Mouse (Mus musculus): ENCODE measurements around the gene Midn.
"Not testable (repeated sequence)": the region's sequence is repeated elsewhere in the genome, so short reads cannot be mapped to it uniquely, and the experiment has no call there.

Midn gene

DNA sequence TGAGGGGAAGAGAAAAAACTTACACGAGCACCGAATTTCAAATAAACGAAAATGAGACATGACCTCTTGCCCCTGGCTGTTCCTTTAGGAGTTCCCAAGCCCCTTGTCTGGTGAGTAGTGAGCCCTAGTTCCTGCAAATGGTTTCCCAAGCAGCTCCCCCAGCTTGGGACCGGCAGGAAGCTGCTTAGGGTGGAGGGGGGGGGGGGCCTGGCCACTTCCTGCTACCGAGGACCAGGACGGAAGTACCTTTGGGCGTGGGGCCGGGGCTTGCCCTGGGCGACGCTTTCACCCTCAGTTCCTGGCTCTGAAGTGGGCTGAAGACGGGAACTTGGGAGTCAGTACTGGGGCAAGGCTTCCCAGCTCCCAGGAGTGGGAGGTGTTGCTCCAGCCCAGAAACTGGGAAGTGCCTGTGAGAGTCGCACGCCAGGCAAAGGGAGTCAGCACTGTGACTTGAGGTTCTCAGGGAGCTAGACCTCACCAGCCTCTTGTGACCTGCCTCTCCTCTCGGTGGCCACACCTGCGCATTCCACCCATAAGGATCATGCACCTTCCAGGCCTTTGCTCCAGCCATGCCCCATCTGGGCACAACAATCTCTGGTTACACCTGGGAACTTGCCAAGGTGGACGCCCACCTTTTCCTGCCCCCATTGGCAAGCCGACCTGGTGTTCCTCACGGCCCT lies 10.4 kb downstream of the Midn start:
- DNase-seq (ENCODE audit: low read depth), result no peak

DNA sequence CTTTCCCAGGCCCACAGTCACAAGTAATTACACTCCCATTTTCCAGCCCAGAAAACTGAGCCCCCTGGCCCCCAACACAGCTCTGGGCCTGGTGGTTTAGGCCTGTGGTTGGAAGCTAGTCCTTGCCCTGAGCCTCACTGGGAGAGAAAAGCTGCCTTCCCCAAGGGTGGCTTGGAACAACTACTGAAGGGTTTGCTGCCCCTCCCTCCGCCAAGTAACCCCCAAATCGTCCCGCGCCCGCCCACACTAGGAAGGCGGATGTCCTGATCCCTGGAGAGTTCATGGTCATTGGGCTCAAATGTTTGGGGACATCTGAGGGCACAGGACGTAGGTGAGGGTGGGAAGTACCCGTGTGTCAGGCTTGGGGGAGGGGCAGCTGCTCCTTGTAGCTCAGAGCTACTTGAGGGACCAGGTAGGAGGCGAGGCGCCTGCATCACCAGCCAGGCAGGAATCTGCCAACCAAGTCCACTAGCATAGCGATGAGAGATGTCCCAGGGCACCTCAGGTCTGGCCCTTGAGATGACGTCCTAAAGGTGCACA lies 11.0 kb downstream of the Midn start:
- DNase-seq (ENCODE audit: low read depth), result no peak

DNA sequence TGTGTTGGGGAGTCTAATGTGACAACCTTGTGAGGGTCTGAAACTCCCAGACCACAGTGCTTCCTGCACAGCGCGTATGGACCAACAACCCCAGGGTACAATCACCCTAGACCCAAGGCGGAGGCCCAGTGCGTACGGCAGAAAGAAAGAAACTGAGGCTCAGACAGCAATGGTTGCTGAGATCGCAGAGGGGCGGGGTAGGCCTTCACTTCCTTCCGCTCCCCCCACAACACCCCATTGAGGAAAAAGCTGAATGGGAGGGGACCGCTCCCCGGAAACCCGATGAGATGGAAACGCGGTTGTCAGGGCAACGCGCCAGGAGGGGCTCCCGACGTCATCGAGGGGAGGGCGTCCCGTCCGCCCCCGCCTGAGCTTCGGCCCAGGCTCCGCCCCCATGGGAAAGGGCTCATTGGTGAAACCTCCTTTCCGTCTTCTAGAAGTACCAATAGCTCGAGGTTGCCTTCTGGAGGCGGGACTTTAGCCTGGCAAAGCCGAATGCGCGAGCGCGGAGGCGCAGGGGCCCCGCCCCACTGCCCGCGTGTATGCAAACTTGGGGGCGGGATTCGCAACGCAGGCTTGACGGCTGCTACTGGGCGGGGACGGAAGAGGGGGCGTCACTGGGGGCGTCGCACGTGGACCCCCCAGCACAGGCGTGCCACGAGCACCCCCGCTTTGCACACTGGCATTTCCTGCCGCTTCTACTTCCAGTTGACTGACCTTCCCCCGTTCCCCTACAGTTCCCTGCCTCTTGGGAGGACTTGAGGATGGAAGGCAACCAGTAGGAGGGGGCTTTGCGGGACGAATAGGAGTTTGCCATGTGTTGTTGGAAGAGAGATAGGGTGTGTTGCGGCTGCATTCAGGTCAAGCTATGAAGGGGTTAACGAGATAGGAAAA lies 11.7 kb downstream of the Midn start:
- DNase-seq (ENCODE audit: low read depth), result peak; percentile 90

DNA sequence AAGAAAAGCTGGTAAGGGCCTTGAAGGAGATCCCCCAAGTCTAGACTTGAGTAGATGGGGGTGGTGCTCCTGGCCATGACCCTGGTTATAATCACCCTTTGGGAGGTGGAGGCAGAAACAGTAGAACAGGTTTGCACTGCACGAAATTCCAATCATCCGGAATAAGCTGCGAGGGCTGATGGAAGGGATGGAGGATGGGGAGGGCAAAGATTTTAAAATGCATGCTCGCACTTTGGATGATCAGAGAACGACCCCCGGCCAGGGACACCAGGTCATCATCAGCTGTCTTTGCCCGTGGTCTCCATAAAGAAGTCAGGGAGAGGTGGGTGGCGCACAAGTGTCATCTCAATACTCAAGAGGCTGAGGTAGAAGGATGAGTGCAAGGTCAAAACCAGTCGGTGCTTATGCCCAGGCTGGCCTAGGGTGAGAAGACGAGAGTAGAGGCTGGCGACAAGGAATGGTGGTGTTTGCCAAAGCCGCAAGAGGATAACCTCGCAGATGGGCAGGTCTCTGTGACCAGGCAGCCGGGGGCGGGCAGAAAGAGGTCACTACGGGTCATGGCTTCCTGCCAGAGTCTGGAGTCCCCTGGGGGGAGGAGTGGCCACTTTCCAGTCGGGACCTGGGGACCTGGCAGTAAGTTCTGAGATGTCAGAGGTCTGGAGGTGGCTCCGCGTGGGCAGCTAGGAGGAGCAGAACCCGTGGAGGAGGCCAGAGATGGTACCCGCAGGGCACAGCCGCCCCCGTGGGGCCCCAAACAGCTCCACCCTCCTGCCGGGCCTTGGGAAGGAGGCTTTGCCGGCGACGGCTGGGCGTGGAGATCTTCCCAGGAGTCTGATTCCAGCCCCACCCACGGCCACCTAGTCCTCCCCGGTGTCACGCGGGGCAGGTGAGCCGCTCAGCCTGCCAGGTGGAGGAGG lies 12.6 kb downstream of the Midn start:
- DNase-seq (ENCODE audit: low read depth), result no peak

DNA sequence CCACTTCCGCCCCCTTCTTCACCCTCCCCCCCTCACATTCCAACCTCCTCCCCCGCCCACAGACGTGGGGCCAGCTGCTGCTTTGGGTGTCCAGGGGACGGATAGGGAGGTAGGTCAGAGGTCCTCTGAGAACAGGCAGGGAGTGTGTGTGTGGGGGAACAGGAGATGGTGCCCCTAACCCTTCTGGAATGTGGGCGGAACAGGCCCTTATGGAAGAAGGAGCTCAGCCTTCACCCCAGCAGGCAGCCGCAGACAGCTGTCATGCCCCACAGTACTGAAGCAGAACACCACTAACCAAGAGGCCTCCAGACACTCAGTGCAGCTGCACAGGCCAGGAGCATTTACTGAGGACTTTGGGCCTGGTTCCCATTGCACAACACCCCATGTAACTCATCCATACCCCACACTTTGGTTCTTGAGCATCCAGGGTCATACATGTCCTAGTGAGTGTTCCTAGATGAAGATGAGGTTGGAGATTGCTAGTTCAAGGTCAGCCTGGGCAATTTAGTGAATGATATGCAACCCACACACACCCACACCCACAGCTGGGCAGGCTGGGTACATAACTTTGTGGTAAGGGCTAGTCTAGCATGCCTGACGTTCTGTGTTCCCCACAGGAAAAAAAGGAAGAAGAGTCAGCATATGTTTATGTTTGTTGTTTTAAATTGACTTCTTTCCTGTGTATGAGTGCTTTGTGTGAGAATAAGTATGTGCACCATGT lies 13.6 kb downstream of the Midn start:
- DNase-seq (ENCODE audit: low read depth), result no peak

DNA sequence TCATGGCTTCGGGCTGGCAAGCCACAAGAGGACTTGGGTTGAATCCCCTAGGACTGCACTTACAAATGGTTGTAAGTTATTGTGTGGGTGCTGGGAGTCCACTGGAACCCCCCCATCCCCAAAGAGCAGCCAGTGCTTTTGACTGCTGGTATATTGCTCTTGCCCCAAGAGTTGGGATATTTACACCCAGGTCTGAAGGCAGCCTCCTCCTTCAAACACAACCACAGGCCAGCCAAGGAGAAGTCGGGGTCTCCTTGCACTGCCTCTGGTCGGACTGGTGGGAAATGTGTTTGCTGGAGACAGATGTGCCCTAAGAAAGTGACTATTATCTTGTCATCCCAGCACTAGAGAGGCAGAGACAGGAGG lies 14.2 kb downstream of the Midn start:
- DNase-seq (ENCODE audit: low read depth), result no peak

DNA sequence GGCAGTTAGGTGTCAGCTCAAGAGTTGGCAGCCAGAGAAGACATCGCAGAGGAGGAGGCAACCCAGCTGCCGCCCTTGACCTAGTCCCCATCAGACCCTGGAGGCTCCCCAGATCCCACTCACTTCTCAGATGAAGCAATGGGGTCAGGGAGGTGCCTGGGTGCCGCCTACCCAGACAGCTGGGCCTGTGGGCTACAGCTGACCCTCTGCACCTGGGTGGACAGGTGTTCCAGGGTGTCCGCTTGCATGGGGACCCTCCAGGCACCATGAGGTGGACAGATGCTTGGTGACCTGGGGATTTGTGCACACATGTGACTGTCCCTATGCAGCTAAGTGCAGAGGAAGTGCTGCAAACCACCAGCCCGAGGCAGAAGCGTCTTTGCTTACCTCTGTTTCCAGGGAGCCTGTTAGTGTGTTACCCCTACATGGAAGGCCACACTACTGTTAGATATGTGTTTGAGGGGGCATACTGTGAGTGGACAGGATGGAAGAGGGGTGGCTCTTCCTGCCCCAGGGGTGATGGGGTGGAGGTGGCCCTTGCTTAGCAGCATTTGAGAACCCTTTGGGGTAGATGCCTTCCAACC lies 14.7 kb downstream of the Midn start:
- DNase-seq (ENCODE audit: low read depth), result no peak

DNA sequence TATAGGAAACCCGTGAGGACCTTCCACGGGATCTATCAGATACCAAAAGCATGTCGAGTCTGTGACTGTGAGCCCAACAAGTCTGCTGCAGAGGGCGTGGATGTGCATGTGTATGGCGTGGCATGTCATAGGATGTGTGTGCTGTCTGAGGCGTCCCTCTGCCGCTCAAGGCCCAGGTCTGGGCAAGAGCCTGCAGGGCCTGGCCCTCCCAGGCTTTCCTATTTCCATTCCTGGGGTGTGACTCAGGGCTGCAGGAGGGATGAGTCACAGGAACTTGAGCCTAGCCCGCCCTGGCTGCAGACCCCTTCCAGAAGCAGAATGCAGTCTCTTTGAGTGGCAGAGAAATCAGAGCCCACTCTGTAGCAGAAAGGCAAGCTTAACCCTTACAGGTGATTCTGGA lies 15.6 kb downstream of the Midn start:
- no peak for DNase-seq (ENCODE audit: low read depth)

DNA sequence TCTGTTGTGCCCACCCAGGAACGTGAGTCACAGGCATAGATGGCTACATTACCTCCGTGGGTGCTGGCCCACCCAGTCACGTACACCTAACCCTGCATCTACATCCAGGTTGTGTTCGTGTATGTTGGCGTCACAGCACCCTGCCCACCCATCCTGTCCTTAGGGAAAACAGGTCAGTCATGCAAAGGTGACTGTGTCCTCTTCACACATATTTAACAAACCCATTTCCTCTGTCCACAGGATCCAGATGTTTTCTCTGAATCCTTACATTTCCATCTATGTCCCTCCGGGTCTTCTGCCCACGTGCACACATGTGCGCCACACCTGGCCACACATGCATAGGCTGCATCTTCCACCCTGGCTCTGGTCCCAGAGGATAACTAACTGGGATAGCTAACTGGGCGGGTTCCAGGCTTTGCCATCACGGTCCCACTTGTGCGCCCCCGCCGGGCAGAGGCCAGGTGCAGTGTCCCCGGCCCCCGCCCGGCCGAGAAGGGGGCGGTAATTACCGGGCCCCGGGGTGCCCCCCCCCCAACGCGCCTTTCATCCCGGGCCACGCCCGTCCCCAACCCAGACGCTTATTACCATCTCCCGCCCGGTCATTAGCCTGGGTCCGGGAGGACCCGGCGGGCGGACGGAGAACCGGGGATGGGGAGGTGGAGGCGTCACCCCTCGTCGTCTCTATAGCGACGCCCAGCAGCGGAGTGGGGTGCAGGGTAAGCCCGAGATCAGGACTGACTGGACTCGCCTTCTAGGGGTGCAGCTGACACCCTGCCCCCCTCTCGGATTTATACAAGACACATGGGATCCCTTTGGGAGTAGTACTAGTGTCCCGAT lies 16.3 kb downstream of the Midn start:
- DNase-seq (ENCODE audit: low read depth), result no peak

DNA sequence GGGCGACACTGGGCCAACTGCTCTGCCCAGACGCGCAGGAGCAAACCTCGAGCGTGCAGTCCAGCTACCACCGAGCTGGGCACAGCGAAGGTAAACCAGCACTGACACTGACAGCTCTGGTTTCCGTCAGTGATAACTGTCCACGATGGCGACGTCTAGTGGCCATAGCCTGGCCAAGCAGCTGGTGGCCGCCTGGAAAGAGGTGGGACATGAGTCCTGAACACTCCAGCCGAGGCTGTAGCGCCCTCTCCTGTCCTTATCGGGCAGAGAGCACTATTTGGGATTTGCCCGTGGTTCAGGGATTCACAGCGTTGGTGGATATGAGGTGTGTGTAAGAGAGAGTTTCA lies 16.9 kb downstream of the Midn start:
- DNase-seq (ENCODE audit: low read depth), result peak; percentile 89

DNA sequence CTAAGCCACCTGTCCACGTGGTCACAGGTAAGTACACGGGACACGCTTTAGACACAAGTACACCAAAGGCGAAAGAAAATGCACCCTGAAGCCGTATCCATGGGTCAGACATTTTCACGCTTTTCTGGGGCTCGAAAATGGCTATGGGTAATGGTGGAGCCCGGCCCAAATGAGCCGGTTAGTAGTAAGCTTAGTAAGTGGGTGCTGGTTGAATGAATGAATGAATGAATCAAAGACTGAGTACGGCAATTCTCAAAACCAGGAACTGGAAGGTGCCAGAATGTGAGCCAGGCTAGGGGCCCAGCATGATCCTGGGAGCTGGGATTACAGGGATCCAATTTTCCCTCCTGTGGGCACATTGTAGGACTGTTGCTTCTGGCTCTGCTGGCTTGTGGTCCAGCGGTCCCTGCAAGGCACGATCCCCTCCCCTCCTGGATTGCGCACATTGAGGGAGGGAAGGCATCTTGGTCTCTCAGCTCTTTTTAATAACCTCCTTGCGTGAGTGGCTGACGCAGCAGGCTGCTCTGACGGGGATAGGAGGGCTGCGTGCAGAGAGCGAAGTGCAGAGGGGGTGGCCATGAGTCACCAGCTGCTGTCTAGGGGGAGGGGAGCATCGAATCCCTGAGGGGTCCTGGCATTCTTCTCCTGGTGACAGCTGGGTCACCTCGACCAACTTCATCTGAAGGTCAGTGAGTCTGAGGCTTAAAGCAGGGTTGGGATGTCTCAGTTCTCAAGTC lies 17.5 kb downstream of the Midn start, which contains the start of gene Cirbp:
Cirbp (plus strand) TSS at position 594 of the 737 bp plus-strand sequence.
- DNase-seq (ENCODE audit: low read depth), result no peak

DNA sequence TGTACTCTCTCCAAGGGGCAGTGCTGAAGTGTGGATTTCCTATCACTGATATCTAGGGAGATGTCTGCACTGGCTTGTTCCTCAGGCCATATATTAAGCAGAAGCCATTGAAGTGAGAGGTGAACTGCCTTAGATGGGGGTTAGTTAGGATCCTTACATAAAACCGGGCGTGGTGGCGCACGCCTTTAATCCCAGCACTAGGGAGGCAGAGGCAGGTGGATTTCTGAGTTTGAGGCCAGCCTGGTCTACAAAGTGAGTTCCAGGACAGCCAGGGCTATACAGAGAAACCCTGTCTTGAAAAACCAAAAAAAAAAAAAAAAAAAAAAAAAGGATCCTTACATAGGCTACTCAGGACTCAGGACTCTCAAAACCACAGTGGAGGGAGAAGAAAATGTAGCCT lies 18.1 kb downstream of the Midn start:
- DNase-seq (ENCODE audit: low read depth), result not testable (repeated sequence)

DNA sequence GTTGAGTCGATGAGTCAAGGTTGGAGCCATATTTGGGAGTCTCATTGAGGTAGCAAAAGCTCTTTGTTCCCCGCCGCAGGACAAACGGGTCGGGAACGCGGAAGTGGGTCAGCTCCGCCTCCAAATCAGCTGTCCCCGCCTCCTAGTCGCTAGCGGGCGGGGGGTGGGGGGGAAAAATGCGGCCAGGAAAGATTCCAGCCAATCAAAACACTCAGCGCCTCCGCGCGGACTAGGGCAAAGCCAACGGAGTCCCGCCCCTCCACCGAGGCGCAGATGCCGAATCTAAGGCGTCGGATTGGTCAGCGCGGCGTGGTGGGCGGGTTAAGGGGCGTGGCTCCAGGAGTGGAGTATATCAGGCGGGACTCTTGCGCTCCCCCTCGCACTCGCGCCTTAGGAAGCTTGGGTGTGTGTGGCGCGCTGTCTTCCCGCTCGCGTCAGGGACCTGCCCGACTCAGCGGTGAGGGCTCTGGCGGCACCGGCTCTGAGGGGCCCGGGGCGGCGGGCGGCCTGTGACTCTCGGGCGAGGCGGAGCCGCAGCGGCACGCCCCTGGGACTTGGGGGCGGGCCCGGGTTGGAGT lies 19.5 kb downstream of the Midn start:
- peak; percentile 95 for DNase-seq (ENCODE audit: low read depth)

DNA sequence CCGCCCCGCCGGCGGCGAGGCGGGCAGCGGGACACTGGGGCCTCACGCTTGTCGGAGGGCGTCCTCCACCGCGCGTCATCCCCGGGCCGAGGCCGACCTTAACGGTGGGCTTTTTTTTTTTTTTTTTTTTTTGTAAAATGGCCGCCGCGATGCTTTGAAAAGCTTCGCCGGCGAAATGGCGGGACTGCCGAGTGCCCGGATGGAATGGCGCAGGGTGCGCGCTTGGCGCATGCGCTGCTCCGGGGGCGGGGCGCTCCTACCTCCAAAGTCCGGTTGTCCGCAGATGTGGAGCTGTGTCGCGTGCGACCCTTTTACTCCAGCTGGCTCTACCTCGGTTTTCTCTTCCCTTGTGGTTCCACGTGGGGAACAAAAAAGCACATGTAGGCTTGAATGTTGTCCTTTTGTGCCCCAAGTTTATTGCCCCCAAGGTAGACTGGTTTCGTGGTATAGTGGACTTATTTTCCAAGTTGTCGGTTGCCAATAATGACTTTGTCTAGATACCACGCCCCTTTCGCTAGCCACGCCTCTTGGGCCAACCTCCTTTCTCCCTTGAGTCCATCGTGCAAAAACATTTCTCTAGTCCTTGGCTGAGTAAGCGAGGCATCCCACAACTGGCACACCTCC lies 20.1 kb downstream of the Midn start:
- peak; percentile 84 for DNase-seq (ENCODE audit: low read depth)

DNA sequence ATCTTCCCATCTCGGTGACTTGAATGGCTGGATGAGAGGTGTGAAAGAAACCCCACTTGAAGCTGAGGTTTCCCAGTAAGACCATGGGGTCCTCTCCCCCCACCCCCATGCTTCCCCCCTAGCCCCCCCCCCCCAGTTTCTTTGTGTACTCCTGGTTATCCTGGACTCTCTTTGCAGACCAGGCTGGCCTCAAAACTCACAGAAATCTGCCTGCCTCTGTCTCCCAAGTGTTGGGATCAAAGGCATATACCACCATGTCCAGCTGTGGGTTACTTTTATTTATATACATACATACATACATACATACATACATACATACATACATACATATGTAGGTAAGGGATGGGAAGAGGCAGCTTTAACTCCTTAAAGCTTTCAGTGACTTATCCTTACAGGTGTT lies 21.0 kb downstream of the Midn start:
- no peak for DNase-seq (ENCODE audit: low read depth)

DNA sequence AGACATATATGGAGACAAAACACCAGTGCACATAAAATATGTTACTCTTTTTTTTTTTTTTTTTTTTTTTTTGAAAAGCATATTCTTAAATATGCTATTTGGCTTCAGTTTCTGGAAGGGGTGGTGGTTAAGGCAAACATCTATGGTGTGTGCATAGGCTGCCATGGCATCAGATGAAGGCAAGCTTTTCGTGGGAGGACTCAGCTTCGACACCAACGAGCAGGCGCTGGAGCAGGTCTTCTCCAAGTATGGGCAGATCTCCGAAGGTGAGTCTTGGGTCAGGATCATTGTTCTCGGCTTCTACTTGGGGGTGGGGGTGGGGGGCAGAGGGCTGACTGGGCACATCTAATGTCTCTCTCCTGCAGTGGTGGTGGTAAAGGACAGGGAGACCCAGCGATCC lies 21.6 kb downstream of the Midn start:
- no peak for DNase-seq (ENCODE audit: low read depth)

DNA sequence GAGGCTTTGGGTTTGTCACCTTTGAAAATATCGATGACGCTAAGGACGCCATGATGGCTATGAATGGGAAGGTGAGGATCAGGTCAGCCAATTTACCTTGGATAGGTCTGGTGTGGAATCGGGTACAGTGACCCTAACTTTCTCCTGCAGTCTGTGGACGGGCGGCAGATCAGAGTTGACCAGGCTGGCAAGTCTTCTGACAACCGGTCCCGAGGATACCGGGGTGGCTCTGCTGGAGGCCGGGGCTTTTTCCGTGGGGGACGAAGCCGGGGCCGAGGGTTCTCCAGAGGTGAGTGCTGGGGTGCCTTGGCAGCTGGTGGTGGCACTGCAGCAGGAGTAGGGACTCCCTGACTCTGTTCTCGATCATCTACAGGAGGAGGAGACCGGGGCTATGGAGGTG lies 22.0 kb downstream of the Midn start:
- DNase-seq (ENCODE audit: low read depth), result no peak

DNA sequence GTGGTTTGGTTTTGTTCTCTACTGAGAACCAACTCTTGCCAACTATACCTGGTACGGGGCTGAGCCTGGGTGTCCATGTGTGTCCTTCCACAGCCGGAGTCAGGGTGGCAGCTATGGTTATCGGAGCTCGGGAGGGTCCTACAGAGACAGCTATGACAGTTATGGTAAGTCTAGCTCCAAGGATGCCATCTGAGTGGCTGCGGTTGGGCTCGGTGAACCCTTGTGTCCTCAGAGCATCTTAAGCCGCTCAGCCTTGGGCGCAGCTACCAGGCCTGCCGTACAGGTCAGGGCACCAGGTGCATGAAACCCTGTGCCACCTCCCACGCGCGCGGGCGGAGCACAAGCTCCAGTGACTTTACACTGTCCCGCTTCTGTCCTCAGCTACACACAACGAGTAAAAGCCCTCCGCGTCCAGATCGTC lies 22.5 kb downstream of the Midn start:
- DNase-seq (ENCODE audit: low read depth), result no peak

DNA sequence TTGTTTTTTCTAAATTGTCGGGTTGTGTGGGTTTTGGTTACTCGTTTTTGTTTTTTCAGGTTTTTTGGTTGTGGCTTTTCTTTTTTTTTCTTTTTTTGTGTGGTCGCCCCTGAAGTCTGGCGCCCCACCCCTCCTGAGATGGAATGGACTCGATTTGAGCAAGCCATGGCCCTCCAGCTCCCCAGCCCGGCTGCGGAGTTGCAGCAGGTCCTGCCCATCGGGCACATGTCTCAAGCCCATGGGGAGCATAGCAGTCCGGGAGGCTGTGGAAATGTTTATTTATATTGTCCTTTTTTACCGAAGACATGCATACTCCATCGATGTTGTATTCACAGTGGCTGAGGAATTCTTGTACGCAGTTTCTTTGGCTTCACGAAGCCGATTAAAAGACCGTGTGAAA lies 23.2 kb downstream of the Midn start:
- no peak for DNase-seq (ENCODE audit: low read depth)
